Comparison of ENCODE assay signal across 8 mouse cellular contexts in the genomic region with DNA sequence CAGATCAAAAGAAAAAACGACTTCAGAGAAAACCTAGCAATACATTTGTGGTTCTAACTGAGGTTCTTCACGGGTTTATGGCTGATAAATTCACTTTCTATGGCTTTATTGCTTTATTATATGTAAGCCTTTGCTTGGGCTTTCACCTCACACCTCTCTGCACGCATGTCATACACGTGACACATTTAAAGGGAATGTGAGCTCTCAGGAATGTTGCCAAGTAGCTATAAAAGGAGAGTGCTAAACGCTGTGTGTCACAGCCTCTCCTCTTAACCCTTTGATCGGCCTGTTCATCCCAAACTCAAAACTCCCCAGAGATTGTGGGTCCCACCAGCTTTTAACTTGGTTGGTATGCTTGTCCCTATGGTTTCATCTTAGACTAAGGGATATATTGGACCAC. TPM values are rescaled to one million over a fixed set of nuclear protein-coding genes. Genes with fewer than 3 reads are reported as not detected.
DNase-seq lines count a peak whose midpoint lies in the region; ATAC-seq and TF ChIP-seq lines count a peak whose summit lies in the region.
"Had no signal": no experiment of that assay in that cellular context is flagged by ENCODE, and none has a peak within 500 bp of the region (broad histone marks: within the 10 kb centered on the region; RNA-seq: fewer than 3 reads in every experiment).

No protein-coding gene starts in this region.

- ATAC-seq in kidney, embryonic 14.5 days (ENCODE audit: low FRiP score, low TSS enrichment) = no peak
- no peak for ATAC-seq in midbrain, embryonic 12.5 days (ENCODE audit: low FRiP score, low read depth)
- ATAC-seq in granulocyte monocyte progenitor cell, adult 5-6 weeks (replicated peaks; ENCODE audit: poor library complexity, severe bottlenecking) = no peak

- no peak overlapping the region for H3K4me3 ChIP-seq in embryonic fibroblast, embryonic 13.5 days (ENCODE audit: insufficient read depth, low read length)
- H3K4me3 ChIP-seq in kidney, embryonic 14.5 days (ENCODE audit: low read length) = peak overlapping the region; percentile 69; the same call in 1 of the 2 replicates
- H3K4me3 ChIP-seq in midbrain, embryonic 12.5 days = peak overlapping the region; percentile 64; the same call in 1 of the 2 replicates

- DNase-seq in 3T3-L1 (ENCODE audit: low read depth, low spot score) (peak; percentile 80), A20 (ENCODE audit: low read depth, low spot score) (peak; percentile 45)
- no peak for DNase-seq in thymus, postnatal 0 days (ENCODE audit: low spot score)

- H3K9me3 ChIP-seq in kidney, embryonic 14.5 days (ENCODE audit: control insufficient read depth, low read length) = no peaks in the 10 kb centered on the region
- H3K9me3 ChIP-seq in midbrain, embryonic 12.5 days = no peaks in the 10 kb centered on the region

- no peaks in the 10 kb centered on the region for H3K27me3 ChIP-seq in kidney, embryonic 14.5 days (ENCODE audit: control insufficient read depth, insufficient read depth, low read length)
- no peaks in the 10 kb centered on the region for H3K27me3 ChIP-seq in midbrain, embryonic 12.5 days

- WGBS in kidney, embryonic 14.5 days = 11% methylated on average over 6 of the region's 6 CpGs
- 79% methylated on average over 6 of the region's 6 CpGs for WGBS in midbrain, embryonic 12.5 days

- peak overlapping the region; percentile 48 for H3K27ac ChIP-seq in embryonic fibroblast, embryonic 13.5 days (ENCODE audit: insufficient read depth, low read length)
- no peak overlapping the region for H3K27ac ChIP-seq in kidney, embryonic 14.5 days (ENCODE audit: low read depth, low read length)
- no peak overlapping the region for H3K27ac ChIP-seq in midbrain, embryonic 12.5 days (replicated peaks)

- no peak overlapping the region for H3K9ac ChIP-seq in kidney, embryonic 14.5 days (ENCODE audit: low read depth, low read length)
- peak overlapping the region; percentile 79; the same call in 1 of the 2 replicates for H3K9ac ChIP-seq in midbrain, embryonic 12.5 days (replicated peaks)

- TF ChIP-seq POLR2A in embryonic fibroblast, embryonic 13.5 days (IDR thresholded peaks at IDR 0.05; ENCODE audit: low read depth, low read length) = no peak

- peak overlapping the region; percentile 84 for H3K4me2 ChIP-seq in kidney, embryonic 14.5 days (replicated peaks; ENCODE audit: low read depth, low read length)
- H3K4me2 ChIP-seq in midbrain, embryonic 12.5 days (replicated peaks) = peak overlapping the region; percentile 79

- TF ChIP-seq CTCF in embryonic fibroblast, embryonic 13.5 days (IDR thresholded peaks at IDR 0.05; ENCODE audit: borderline replicate concordance, insufficient read depth, low read length) = no peak

- H3K36me3 ChIP-seq in kidney, embryonic 14.5 days (ENCODE audit: control insufficient read depth, insufficient read depth, low read length) = no peaks in the 10 kb centered on the region; the same call in 1 of the 2 replicates
- H3K36me3 ChIP-seq in midbrain, embryonic 12.5 days = 0 out of 2 replicates have a peak, but pooled peaks cover 3% of the 10 kb centered on the region

- H3K4me1 ChIP-seq in embryonic fibroblast, embryonic 13.5 days (ENCODE audit: control insufficient read depth, insufficient read depth, low read length) = peaks cover 8% of the 10 kb centered on the region
- H3K4me1 ChIP-seq in kidney, embryonic 14.5 days (ENCODE audit: control insufficient read depth, insufficient read depth, low read length) = peaks cover 14% of the 10 kb centered on the region
- peaks cover 57% of the 10 kb centered on the region for H3K4me1 ChIP-seq in midbrain, embryonic 12.5 days

RNA-seq across cellular contexts. Expression of gene Cipc, which starts 1.8 kb away (rescaled TPM):
- polyA plus RNA-seq in embryonic fibroblast, embryonic 13.5 days (2011; ENCODE audit: insufficient read length, low read depth, missing spikeins) = 25.1 and 30.6 TPM in 2 replicates
- polyA plus RNA-seq in kidney, embryonic 14.5 days (2014; fragmentation: Nextera tagmentation; extraction: Ambion mirVana) = 12.6 and 30.4 TPM in 2 replicates
- polyA plus RNA-seq in midbrain, embryonic 12.5 days (2016; fragmentation: Nextera tagmentation; extraction: Ambion mirVana) = 44.3 and 46.4 TPM in 2 replicates
- 23.5 and 32.3 TPM in 2 replicates for total RNA-seq in granulocyte monocyte progenitor cell, adult 5-6 weeks (2014; fragmentation: Nextera tagmentation)
- total RNA-seq in granulocyte monocyte progenitor cell, adult 5-6 weeks (2017) = 18.5 and 19.9 TPM in 2 replicates
- 18.8 and 20.1 TPM in 2 replicates for polyA plus RNA-seq in thymus, postnatal 0 days (2015; fragmentation: Nextera tagmentation; extraction: Ambion mirVana)

RNA-seq across cellular contexts. Expression of gene Zdhhc22, which starts 41.6 kb away (rescaled TPM):
- not detected in 2 replicates for polyA plus RNA-seq in embryonic fibroblast, embryonic 13.5 days (2011; ENCODE audit: insufficient read length, low read depth, missing spikeins)
- not detected in 2 replicates for polyA plus RNA-seq in kidney, embryonic 14.5 days (2014; fragmentation: Nextera tagmentation; extraction: Ambion mirVana)
- 0.98 and 1.9 TPM in 2 replicates for polyA plus RNA-seq in midbrain, embryonic 12.5 days (2016; fragmentation: Nextera tagmentation; extraction: Ambion mirVana)
- not detected in 2 replicates for total RNA-seq in granulocyte monocyte progenitor cell, adult 5-6 weeks (2014; fragmentation: Nextera tagmentation)
- total RNA-seq in granulocyte monocyte progenitor cell, adult 5-6 weeks (2017) = not detected in 2 replicates
- polyA plus RNA-seq in thymus, postnatal 0 days (2015; fragmentation: Nextera tagmentation; extraction: Ambion mirVana) = 0.05 TPM in 2 replicates
- polyA plus RNA-seq: gonadal fat pad, adult 2 months had no signal
